Mouse (Mus musculus): ENCODE data around the gene Slc39a2. TPM values are rescaled to one million over a fixed set of nuclear protein-coding genes. Genes with fewer than 3 reads are reported as not detected.
"Not testable (repeated sequence)": the region's sequence is repeated elsewhere in the genome, so short reads cannot be mapped to it uniquely, and the experiment has no call there.

The Slc39a2 gene
- polyA plus RNA-seq, 1 experiment from 2014 or later: 0.25 TPM

DNA sequence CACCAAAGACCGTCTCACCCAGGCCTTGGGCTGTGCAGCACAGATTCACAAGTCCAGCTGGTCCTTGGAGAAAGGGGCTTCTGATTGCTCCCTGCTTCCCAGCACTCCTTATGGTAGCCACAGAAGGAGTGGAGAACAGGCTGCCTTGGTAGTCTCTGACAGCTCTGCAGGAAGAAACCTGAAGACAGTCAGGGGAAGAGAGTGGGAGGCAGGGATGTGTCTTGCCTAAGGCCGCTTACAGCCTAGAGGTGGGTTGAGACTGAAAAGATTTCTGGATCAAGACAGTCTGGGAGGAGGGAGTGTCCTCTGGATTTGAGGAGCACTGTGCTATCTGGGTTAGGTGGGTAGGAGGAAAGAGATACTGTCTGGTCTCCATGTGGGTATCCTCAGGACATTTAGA is 30.2 kb downstream of the Slc39a2 start:
- no peaks in the 10 kb centered on the region for H3K27me3 ChIP-seq (ENCODE audit: control insufficient read depth, insufficient read depth, low read depth, low read length)
- no peak overlapping the region for H3K4me2 ChIP-seq (ENCODE audit: low read depth, low read length)
- H3K9ac ChIP-seq (ENCODE audit: low read length): no peak overlapping the region
- H3K27ac ChIP-seq (ENCODE audit: low read length): no peak overlapping the region
- H3K36me3 ChIP-seq (ENCODE audit: control insufficient read depth, insufficient read depth, low read length): no peaks in the 10 kb centered on the region
- H3K4me3 ChIP-seq (ENCODE audit: low read length): no peak overlapping the region
- H3K4me1 ChIP-seq (replicated peaks; ENCODE audit: control insufficient read depth, insufficient read depth, low read length): peaks cover 14% of the 10 kb centered on the region
- no peak for ATAC-seq (ENCODE audit: low read depth)
- 83% methylated on average over 2 of the region's 2 CpGs for WGBS
- no peaks in the 10 kb centered on the region for H3K9me3 ChIP-seq (ENCODE audit: control insufficient read depth, low read length)

- Histone ChIP-seq H3K36me3 (ENCODE audit: control insufficient read depth, insufficient read depth, low read length) (no peaks in the 10 kb centered on the region), H3K4me3 (ENCODE audit: low read length) (no peak overlapping the region), H3K9ac (ENCODE audit: low read length) (no peak overlapping the region), H3K27me3 (ENCODE audit: control insufficient read depth, insufficient read depth, low read depth, low read length) (no peaks in the 10 kb centered on the region), H3K4me2 (ENCODE audit: low read depth, low read length) (no peak overlapping the region), H3K4me1 (replicated peaks; ENCODE audit: control insufficient read depth, insufficient read depth, low read length) (peaks cover 14% of the 10 kb centered on the region), H3K9me3 (ENCODE audit: control insufficient read depth, low read length) (no peaks in the 10 kb centered on the region), H3K27ac (ENCODE audit: low read length) (no peak overlapping the region)
- 64% methylated on average over 4 of the region's 4 CpGs for WGBS
- ATAC-seq (ENCODE audit: low read depth): no peak
Measured at GRCm38 (mm10) chr14:51923492-51923891, 30.8 kb downstream of the Slc39a2 start.

GRCm38 (mm10) chr14:51926930-51927329 is 34.2 kb downstream of the Slc39a2 start:
- H3K9ac ChIP-seq (ENCODE audit: low read length); H3K27ac ChIP-seq (ENCODE audit: low read length); H3K36me3 ChIP-seq (ENCODE audit: control insufficient read depth, insufficient read depth, low read length); H3K27me3 ChIP-seq (ENCODE audit: control insufficient read depth, insufficient read depth, low read depth, low read length); H3K4me2 ChIP-seq (ENCODE audit: low read depth, low read length); H3K4me3 ChIP-seq (ENCODE audit: low read length); H3K9me3 ChIP-seq (ENCODE audit: control insufficient read depth, low read length); ATAC-seq (ENCODE audit: low read depth): not testable (repeated sequence)
- 93% methylated on average over 11 of the region's 11 CpGs for WGBS
- peaks cover 19% of the 10 kb centered on the region for H3K4me1 ChIP-seq (replicated peaks; ENCODE audit: control insufficient read depth, insufficient read depth, low read length)

DNA sequence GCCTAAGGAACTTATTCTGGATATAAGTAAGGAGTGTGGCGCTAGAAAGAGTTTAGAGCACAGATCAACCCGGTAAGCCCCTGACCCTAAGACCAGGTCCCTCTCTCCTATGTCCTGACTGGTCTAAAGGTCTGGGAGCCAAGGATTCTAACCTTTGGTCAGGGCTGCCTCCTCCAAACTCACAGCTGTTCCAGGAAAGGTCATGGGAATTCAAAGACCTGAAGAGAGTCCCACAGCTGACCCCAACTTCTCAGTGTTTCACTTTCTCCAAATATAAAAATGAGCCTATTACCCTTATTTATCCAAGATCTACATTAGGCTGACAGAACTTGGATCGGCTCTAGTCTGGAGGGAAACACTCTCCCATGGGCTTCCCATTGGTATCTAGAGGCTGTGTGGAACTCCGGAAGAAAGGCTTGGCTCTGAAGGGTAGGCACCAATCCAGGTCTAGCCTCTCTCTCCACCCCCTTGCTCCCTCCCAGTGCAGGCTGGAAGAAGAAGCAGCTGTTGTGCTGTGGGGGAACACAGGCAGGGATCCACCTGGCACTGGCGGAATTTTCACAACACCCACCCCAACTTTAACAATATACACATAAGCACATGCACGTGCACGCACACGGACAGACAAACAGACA is 36.7 kb downstream of the Slc39a2 start:
- Histone ChIP-seq H3K4me2 (ENCODE audit: low read depth, low read length) (peak overlapping the region; percentile 9; the same call in 1 of the 2 replicates), H3K4me3 (ENCODE audit: low read length) (no peak overlapping the region), H3K27ac (ENCODE audit: low read length) (peak overlapping the region; percentile 76), H3K4me1 (replicated peaks; ENCODE audit: control insufficient read depth, insufficient read depth, low read length) (peaks cover 21% of the 10 kb centered on the region), H3K36me3 (ENCODE audit: control insufficient read depth, insufficient read depth, low read length) (no peaks in the 10 kb centered on the region), H3K9ac (ENCODE audit: low read length) (no peak overlapping the region), H3K27me3 (ENCODE audit: control insufficient read depth, insufficient read depth, low read depth, low read length) (no peaks in the 10 kb centered on the region), H3K9me3 (ENCODE audit: control insufficient read depth, low read length) (no peaks in the 10 kb centered on the region)
- ATAC-seq (ENCODE audit: low read depth): peak; percentile 88
- WGBS: 49% methylated on average over 8 of the region's 8 CpGs

DNA sequence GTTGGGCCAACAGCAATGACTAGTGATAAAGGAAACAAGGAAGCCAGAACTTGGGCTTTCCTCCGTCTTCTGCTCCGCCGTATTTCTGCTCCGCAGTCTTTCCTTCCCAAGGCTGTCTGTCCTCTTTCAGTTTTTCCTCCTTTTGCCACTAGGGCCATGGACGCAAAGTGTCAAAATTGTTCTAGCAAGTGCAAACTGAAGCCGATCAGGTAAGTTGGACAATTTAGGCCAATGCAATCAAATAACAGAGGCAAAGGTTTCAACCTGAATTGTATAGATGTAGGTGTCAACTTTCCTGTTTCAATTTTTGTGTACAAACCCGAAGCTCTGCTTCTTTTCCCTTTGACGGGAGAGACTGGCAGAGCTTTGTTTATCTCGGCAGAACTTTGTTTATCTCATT is 37.3 kb downstream of the Slc39a2 start:
- no peak overlapping the region for H3K9ac ChIP-seq (ENCODE audit: low read length)

GRCm38 (mm10) chr14:51930824-51931223 is 38.1 kb downstream of the Slc39a2 start:
- WGBS: 32% methylated on average over 5 of the region's 5 CpGs
- H3K27ac ChIP-seq (ENCODE audit: low read length): no peak overlapping the region; the same call in 1 of the 2 replicates
- peak; percentile 75 for ATAC-seq (ENCODE audit: low read depth)
- no peak overlapping the region for H3K4me2 ChIP-seq (ENCODE audit: low read depth, low read length)
- no peak overlapping the region for H3K4me3 ChIP-seq (ENCODE audit: low read length)
- H3K4me1 ChIP-seq (replicated peaks; ENCODE audit: control insufficient read depth, insufficient read depth, low read length): peaks cover 21% of the 10 kb centered on the region
- H3K9ac ChIP-seq (ENCODE audit: low read length): no peak overlapping the region
- H3K36me3 ChIP-seq (ENCODE audit: control insufficient read depth, insufficient read depth, low read length): no peaks in the 10 kb centered on the region
- H3K27me3 ChIP-seq (ENCODE audit: control insufficient read depth, insufficient read depth, low read depth, low read length): no peaks in the 10 kb centered on the region
- no peaks in the 10 kb centered on the region for H3K9me3 ChIP-seq (ENCODE audit: control insufficient read depth, low read length)

More for the DNA sequence above, 37.3 kb downstream of the Slc39a2 start:
- no peaks in the 10 kb centered on the region for H3K36me3 ChIP-seq (ENCODE audit: control insufficient read depth, insufficient read depth, low read length)
- peak overlapping the region; percentile 58 for H3K27ac ChIP-seq (ENCODE audit: low read length)
- no peaks in the 10 kb centered on the region for H3K27me3 ChIP-seq (ENCODE audit: control insufficient read depth, insufficient read depth, low read depth, low read length)
- 48% methylated on average over 9 of the region's 9 CpGs for WGBS
- no peak overlapping the region for H3K4me3 ChIP-seq (ENCODE audit: low read length)
- H3K4me1 ChIP-seq (replicated peaks; ENCODE audit: control insufficient read depth, insufficient read depth, low read length): peaks cover 21% of the 10 kb centered on the region
- H3K9me3 ChIP-seq (ENCODE audit: control insufficient read depth, low read length): no peaks in the 10 kb centered on the region
- ATAC-seq (ENCODE audit: low read depth): peak; percentile 3; the same call in 1 of the 2 replicates
- H3K4me2 ChIP-seq (ENCODE audit: low read depth, low read length): peak overlapping the region; percentile 9; the same call in 1 of the 2 replicates

DNA sequence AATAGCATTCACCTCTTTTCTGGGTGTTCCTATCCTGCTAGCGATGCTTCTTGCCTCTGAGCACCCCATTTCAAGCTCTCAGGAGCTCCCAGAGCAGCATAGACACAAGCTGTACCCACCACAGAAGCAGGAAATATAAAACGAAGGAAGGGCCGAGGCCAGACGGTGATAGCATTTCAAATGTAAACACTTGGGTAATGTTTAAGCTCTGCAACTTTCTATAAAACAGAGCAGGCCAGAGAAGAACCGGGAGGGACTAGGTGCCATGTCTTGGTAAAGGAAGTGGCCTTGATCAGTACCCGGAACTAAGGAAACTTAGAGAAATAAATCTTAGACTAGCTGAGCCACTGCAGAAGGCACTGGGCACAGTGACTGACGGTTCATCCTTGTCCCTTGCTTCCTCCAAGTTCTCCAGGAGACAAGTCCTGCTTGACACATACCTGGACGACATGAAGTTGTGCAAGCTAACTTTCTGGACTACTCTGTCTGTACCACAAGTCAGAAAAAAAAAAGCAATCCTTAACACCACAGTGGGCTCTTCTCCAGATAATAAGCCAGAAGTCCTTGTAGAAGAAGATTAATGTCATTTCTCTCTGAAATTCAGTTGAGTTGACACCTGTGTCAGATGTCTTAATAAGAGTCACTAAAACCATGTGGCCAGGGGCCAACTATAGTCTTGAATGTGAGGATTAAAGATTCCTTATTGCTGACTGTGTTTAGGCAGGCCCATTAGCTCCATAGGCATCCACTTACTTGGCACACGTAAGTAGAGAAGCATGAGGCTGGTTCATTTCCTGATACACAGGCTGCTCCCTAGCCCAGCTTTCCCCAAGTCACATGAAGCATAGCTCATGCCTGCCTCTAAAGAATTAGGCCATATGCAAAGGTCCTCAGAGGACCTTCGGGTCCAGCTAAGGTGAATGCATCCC is 39.7 kb downstream of the Slc39a2 start:
- WGBS: 25% methylated on average over 10 of the region's 10 CpGs
- Histone ChIP-seq H3K9me3 (ENCODE audit: control insufficient read depth, low read length) (no peaks in the 10 kb centered on the region), H3K4me1 (replicated peaks; ENCODE audit: control insufficient read depth, insufficient read depth, low read length) (peaks cover 21% of the 10 kb centered on the region), H3K27ac (ENCODE audit: low read length) (peak overlapping the region; percentile 61), H3K36me3 (ENCODE audit: control insufficient read depth, insufficient read depth, low read length) (no peaks in the 10 kb centered on the region), H3K4me2 (ENCODE audit: low read depth, low read length) (no peak overlapping the region), H3K4me3 (ENCODE audit: low read length) (no peak overlapping the region), H3K27me3 (ENCODE audit: control insufficient read depth, insufficient read depth, low read depth, low read length) (no peaks in the 10 kb centered on the region), H3K9ac (ENCODE audit: low read length) (peak overlapping the region; percentile 39)
- no peak for ATAC-seq (ENCODE audit: low read depth)

- Histone ChIP-seq H3K9me3 (ENCODE audit: control insufficient read depth, low read length) (no peaks in the 10 kb centered on the region), H3K9ac (ENCODE audit: low read length) (no peak overlapping the region), H3K27me3 (ENCODE audit: control insufficient read depth, insufficient read depth, low read depth, low read length) (no peaks in the 10 kb centered on the region), H3K27ac (ENCODE audit: low read length) (no peak overlapping the region), H3K4me1 (replicated peaks; ENCODE audit: control insufficient read depth, insufficient read depth, low read length) (no peaks in the 10 kb centered on the region; the same call in 1 of the 2 replicates), H3K36me3 (ENCODE audit: control insufficient read depth, insufficient read depth, low read length) (no peaks in the 10 kb centered on the region), H3K4me3 (ENCODE audit: low read length) (no peak overlapping the region), H3K4me2 (ENCODE audit: low read depth, low read length) (no peak overlapping the region)
- no peak for ATAC-seq (ENCODE audit: low read depth)
- WGBS: 85% methylated on average over 9 of the region's 9 CpGs
Measured at GRCm38 (mm10) chr14:51939005-51939404, 46.3 kb downstream of the Slc39a2 start.

GRCm38 (mm10) chr14:51940944-51941560 is 48.4 kb downstream of the Slc39a2 start:
- peak; percentile 23; the same call in 1 of the 2 replicates for ATAC-seq (ENCODE audit: low read depth)
- WGBS: 40% methylated on average over 8 of the region's 8 CpGs
- Histone ChIP-seq H3K36me3 (ENCODE audit: control insufficient read depth, insufficient read depth, low read length) (no peaks in the 10 kb centered on the region), H3K27ac (ENCODE audit: low read length) (no peak overlapping the region), H3K27me3 (ENCODE audit: control insufficient read depth, insufficient read depth, low read depth, low read length) (no peaks in the 10 kb centered on the region), H3K4me3 (ENCODE audit: low read length) (no peak overlapping the region), H3K9ac (ENCODE audit: low read length) (no peak overlapping the region), H3K4me2 (ENCODE audit: low read depth, low read length) (no peak overlapping the region), H3K4me1 (replicated peaks; ENCODE audit: control insufficient read depth, insufficient read depth, low read length) (no peaks in the 10 kb centered on the region; the same call in 1 of the 2 replicates), H3K9me3 (ENCODE audit: control insufficient read depth, low read length) (no peaks in the 10 kb centered on the region)

All from lung, embryonic 16.5 days (tissue).